Mouse (Mus musculus) G1E (cell line): Measurements from ENCODE around the gene Agpat1. TPM values are rescaled to one million over a fixed set of nuclear protein-coding genes. Genes with fewer than 3 reads are reported as not detected.

Experiments used
- ATAC-seq: 2 replicates; pipeline ENCODE4 v1.8.0; 2016; ENCODE audit warnings: mild to moderate bottlenecking; ENCODE audit not compliant: insufficient number of reproducible peaks, poor library complexity, low FRiP score, severe bottlenecking; ENCODE audit errors: extremely low read depth
- DNase-seq: peaks from one replicate; pipeline ENCODE4 v3.0.0; 2012; ENCODE audit warnings: low spot score
- H3K27me3 ChIP-seq: 2 replicates; pipeline ENCODE4 v1.6.1; 2012; ENCODE audit warnings: mild to moderate bottlenecking, low read length, inconsistent platforms; ENCODE audit not compliant: insufficient read depth
- H3K36me3 ChIP-seq: replicated peaks from 2 replicates; pipeline ENCODE3; 2012; ENCODE audit warnings: mild to moderate bottlenecking, inconsistent platforms
- H3K4me1 ChIP-seq: 2 replicates; pipeline ENCODE4 v1.6.1; 2012; ENCODE audit warnings: low read depth, low read length, inconsistent platforms, mixed read lengths; ENCODE audit not compliant: insufficient read depth
- H3K4me3 ChIP-seq: 2 replicates; pipeline ENCODE4 v1.5.1; 2012; ENCODE audit warnings: low read depth, mild to moderate bottlenecking, inconsistent platforms, low read length, moderate library complexity, mixed read lengths
- H3K9me3 ChIP-seq: replicated peaks from 2 replicates; pipeline ENCODE4 v1.6.1; 2012; ENCODE audit warnings: inconsistent platforms
- CTCF ChIP-seq: IDR thresholded peaks from 2 replicates; pipeline ENCODE4 v1.5.1; 2012; ENCODE audit warnings: low read depth, low read length, inconsistent platforms, mixed read lengths
- GATA1 ChIP-seq: IDR thresholded peaks from 2 replicates; pipeline ENCODE4 v1.6.1; 2012; ENCODE audit warnings: borderline replicate concordance, low read length, inconsistent platforms, mixed read lengths
- GATA2 ChIP-seq: IDR thresholded peaks from 2 replicates; pipeline ENCODE4 v1.6.1; 2012; ENCODE audit warnings: low read depth, low read length, inconsistent platforms, borderline replicate concordance
- POLR2AphosphoS5 ChIP-seq: IDR thresholded peaks from 2 replicates; pipeline ENCODE4 v1.6.1; 2012; ENCODE audit warnings: low read depth, low read length, inconsistent platforms; ENCODE audit not compliant: insufficient replicate concordance
- TAL1 ChIP-seq: conservative IDR thresholded peaks from 2 replicates; pipeline ENCODE4 v1.6.1; 2012; ENCODE audit warnings: low read depth, low read length, inconsistent platforms, mixed read lengths
- polyA plus RNA-seq: library from polyadenylated mRNA; stranded (reverse); fragments of >175 nt; gene quantifications from 2 replicates; pipeline ENCODE4 v1.2.3, GENCODE M21; 2012
- total RNA-seq, 2 experiments: library from RNA; stranded (forward) in 1 of 2; stranded (reverse) in 1 of 2; fragments of 200-1000 nt in 1 of 2; fragments of >200 nt in 1 of 2; fragmentation: Nextera tagmentation in 1 of 2; gene quantifications; 2 replicates each; pipeline ENCODE4 v1.2.3; 2014 to 2017

Agpat1 gene
- total and polyA plus RNA-seq, 3 experiments, result 24.7 to 165 (median 96.4) TPM

DNA sequence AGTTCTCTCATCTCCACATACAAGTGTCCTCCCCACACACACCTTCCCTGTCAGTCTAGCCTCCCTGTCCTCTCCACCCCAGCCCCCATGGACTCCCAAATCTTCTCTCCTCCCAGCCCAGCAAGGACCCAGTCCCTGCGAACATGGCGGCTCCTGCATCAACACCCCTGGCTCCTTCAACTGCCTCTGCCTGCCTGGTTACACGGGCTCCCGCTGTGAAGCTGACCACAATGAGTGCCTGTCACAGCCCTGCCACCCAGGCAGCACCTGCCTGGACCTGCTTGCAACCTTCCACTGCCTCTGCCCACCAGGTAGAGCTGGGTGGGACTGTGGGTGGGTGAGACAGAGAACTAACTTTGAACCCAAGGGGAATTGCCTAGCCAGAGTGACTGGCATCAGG, 34.1 kb upstream of the Agpat1 start:
- Histone ChIP-seq H3K4me3 (no peak overlapping the region), H3K36me3 (no peaks in the 10 kb centered on the region), H3K4me1 (peaks cover 20% of the 10 kb centered on the region), H3K27me3 (peaks cover 64% of the 10 kb centered on the region), H3K9me3 (no peaks in the 10 kb centered on the region)
- no peak for ATAC-seq
- TF ChIP-seq GATA1, result no peak
- no peak for TF ChIP-seq POLR2AphosphoS5
- no peak for TF ChIP-seq TAL1
- TF ChIP-seq CTCF, result no peak
- no peak for TF ChIP-seq GATA2
- no peak for DNase-seq

DNA sequence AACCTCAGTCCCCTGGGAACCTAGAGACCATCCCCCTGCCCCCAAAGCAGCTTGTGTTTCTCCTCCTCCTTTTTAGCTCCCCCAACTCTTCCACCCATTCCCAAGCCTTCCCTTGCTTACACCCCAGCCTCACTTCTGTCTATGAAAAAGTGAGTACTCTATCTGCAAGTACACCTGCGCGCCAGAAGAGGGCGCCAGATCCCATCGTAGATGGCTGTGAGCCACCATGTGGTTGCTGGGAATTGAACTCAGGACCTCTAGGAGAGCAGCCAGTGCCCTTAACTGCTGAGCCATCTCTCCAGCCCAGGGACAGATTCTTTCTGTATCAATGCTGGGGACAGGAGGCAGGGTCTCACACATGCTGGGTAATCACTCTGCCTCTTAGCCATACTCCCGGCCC, 32.2 kb upstream of the Agpat1 start:
- Histone ChIP-seq H3K36me3 (no peaks in the 10 kb centered on the region), H3K27me3 (peaks cover 61% of the 10 kb centered on the region), H3K4me1 (peaks cover 26% of the 10 kb centered on the region), H3K4me3 (no peak overlapping the region), H3K9me3 (no peaks in the 10 kb centered on the region)
- no peak for ATAC-seq
- DNase-seq, result no peak
- peak; percentile 69; the same call in 1 of the 2 replicates for TF ChIP-seq CTCF
- no peak for TF ChIP-seq TAL1

DNA sequence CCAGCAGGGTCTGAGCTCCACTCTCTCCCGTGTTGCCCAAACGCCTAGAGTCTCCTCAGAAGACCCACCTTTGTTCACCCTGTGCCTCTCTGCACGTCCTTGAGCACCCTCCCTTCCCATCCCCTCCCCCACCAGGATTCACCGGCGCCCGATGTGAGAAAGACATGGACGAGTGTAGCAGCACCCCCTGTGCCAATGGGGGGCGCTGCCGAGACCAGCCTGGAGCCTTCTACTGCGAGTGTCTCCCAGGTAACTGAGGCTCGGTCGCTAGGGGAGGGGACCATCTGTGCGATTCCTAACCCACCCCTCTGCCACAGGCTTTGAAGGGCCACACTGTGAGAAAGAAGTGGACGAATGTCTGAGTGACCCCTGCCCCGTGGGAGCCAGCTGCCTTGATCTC, 31.7 kb upstream of the Agpat1 start:
- ATAC-seq, result no peak
- Histone ChIP-seq H3K36me3 (no peaks in the 10 kb centered on the region), H3K27me3 (peaks cover 60% of the 10 kb centered on the region), H3K4me1 (peaks cover 26% of the 10 kb centered on the region), H3K4me3 (no peak overlapping the region), H3K9me3 (no peaks in the 10 kb centered on the region)
- TF ChIP-seq CTCF (no peak), GATA1 (no peak), GATA2 (no peak), POLR2AphosphoS5 (no peak), TAL1 (no peak)
- no peak for DNase-seq

DNA sequence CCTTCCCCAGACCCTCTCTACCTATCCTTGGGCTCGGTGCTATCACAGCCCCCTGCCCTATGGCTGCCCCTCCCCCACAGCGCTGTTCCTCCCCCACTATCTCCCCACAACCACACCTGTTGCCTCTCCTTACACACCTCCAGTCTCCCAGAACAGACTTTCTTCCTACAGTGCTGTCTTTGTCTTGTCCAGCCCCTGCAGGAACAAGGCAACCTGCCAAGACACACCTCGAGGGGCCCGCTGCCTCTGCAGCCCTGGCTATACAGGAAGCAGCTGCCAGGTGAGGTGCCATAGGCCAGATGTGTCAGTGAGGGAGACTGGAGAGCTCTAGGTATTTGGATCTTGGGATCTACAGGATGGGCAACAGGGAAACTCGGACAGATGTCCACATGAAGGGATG, 27.5 kb upstream of the Agpat1 start:
- H3K4me3 ChIP-seq, result no peak overlapping the region
- no peak for DNase-seq
- H3K36me3 ChIP-seq, result no peaks in the 10 kb centered on the region
- H3K27me3 ChIP-seq, result peaks cover 65% of the 10 kb centered on the region
- H3K9me3 ChIP-seq, result no peaks in the 10 kb centered on the region
- TF ChIP-seq CTCF (no peak), TAL1 (no peak), GATA2 (no peak), GATA1 (no peak), POLR2AphosphoS5 (no peak)
- no peak for ATAC-seq
- H3K4me1 ChIP-seq, result peaks cover 21% of the 10 kb centered on the region

DNA sequence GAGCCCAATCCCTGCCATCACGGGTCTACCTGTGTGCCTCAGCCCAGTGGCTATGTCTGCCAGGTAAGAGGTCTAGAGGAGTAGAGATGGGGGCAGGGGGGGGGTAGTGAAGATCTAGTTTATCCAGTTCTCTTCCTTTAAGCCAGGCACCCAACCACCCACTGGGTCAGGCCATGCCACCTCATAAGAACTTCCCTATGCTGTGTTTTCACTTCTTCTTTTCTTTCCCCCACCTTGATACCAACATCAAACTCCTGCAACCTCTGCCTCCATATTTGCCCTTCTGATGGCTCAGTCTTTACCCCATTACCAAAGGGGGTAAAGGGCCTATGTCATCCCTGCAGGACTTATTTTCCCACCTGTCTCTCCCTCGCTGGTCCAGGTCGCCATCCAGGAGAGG, 26.0 kb upstream of the Agpat1 start:
- Histone ChIP-seq H3K4me3 (no peak overlapping the region), H3K9me3 (no peaks in the 10 kb centered on the region), H3K27me3 (peaks cover 65% of the 10 kb centered on the region), H3K4me1 (peaks cover 13% of the 10 kb centered on the region), H3K36me3 (no peaks in the 10 kb centered on the region)
- no peak for TF ChIP-seq CTCF
- no peak for TF ChIP-seq TAL1
- no peak for TF ChIP-seq GATA1
- TF ChIP-seq GATA2, result no peak
- no peak for TF ChIP-seq POLR2AphosphoS5
- DNase-seq, result no peak
- ATAC-seq, result no peak

DNA sequence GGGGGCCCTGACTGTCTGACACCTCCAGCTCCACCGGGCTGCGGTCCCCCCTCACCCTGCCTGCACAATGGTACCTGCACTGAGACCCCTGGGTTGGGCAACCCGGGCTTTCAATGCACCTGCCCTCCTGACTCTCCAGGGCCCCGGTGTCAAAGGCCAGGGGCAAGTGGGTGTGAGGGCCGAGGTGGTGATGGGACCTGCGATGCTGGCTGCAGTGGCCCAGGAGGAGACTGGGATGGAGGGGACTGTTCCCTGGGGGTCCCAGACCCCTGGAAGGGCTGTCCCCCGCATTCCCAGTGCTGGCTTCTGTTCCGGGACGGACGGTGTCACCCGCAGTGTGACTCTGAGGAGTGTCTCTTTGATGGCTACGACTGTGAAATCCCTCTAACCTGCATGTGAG, 21.5 kb upstream of the Agpat1 start:
- ATAC-seq, result no peak
- Histone ChIP-seq H3K9me3 (no peaks in the 10 kb centered on the region), H3K4me1 (peaks cover 10% of the 10 kb centered on the region), H3K36me3 (no peaks in the 10 kb centered on the region), H3K27me3 (peaks cover 44% of the 10 kb centered on the region), H3K4me3 (no peak overlapping the region)
- TF ChIP-seq POLR2AphosphoS5, result no peak
- TF ChIP-seq CTCF, result no peak
- DNase-seq, result no peak

DNA sequence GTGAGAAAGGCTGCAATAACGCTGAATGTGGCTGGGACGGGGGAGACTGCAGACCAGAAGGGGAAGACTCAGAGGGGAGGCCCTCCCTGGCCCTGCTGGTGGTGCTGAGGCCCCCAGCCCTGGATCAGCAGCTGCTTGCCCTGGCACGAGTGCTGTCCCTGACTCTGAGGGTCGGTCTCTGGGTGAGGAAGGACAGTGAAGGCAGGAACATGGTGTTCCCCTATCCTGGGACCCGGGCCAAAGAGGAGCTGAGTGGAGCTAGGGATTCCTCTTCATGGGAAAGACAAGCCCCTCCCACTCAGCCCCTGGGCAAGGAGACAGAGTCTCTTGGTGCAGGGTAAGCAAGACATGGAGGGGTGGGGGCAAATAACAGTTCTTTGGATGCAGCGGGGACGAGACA, 20.7 kb upstream of the Agpat1 start:
- ATAC-seq, result no peak
- H3K27me3 ChIP-seq, result peaks cover 39% of the 10 kb centered on the region
- TF ChIP-seq TAL1 (no peak), GATA1 (no peak), CTCF (no peak), GATA2 (no peak), POLR2AphosphoS5 (no peak)
- no peak for DNase-seq
- no peak overlapping the region for H3K4me3 ChIP-seq
- peaks cover 16% of the 10 kb centered on the region for H3K4me1 ChIP-seq
- H3K9me3 ChIP-seq, result no peaks in the 10 kb centered on the region
- H3K36me3 ChIP-seq, result no peaks in the 10 kb centered on the region
